Mouse (Mus musculus): Measurements from ENCODE around the gene Tnnt3. TPM values are rescaled to one million over a fixed set of nuclear protein-coding genes. Genes with fewer than 3 reads are reported as not detected.

The Tnnt3 gene
- total RNA-seq, 2 experiments from 2014 or later = 1.2 to 1.4 TPM

DNA sequence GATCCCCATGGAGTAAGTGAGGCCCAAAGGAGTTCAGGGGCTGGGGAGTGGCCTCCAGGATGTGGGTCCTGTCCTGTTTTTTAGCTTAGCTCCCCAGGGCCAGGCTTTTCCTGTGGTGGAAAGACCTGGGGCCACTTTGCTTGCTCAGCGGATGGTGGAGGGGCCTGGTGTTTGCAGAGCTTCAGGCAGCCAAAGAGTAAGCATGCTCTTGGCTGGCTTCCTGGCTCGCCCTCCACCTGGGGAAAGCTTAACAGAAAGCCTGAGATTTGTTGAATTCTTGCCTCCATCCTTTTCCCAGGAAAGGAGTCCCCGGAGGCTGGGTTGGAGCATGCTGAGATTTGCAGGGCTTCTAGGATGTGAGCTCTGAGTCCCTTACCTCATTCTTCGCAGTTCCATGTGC lies 36.5 kb downstream of the Tnnt3 start:
- intact Hi-C loops (cut with DNase I) = loop anchor here (5.0 kb wide), 2 partner anchors 93 to 137 kb away; partner anchors contain the start of gene Tnni2
- no peak for DNase-seq

DNA sequence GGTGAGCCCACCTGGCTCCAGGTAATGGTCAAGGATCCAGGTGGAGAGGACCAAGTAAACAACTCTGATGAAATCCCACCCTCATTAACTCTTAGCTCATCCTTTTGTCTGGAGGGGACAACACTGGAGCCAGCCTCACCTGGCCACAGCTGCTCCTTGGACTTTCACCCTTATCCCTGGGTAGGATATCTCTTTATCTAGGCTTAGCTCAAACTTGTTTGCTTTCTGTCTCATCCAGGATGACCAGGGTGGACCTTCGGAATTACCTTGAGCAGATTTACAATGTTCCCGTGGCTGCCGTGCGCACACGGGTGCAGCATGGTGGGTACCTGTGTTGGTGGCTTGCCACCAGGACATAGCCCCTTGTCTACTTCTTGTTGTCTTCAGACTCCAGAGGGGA lies 37.2 kb downstream of the Tnnt3 start:
- intact Hi-C loops (cut with DNase I) = loop anchor here (5.0 kb wide), 2 partner anchors 94 to 136 kb away; partner anchors contain the start of gene Tnni2
- DNase-seq = no peak

DNA sequence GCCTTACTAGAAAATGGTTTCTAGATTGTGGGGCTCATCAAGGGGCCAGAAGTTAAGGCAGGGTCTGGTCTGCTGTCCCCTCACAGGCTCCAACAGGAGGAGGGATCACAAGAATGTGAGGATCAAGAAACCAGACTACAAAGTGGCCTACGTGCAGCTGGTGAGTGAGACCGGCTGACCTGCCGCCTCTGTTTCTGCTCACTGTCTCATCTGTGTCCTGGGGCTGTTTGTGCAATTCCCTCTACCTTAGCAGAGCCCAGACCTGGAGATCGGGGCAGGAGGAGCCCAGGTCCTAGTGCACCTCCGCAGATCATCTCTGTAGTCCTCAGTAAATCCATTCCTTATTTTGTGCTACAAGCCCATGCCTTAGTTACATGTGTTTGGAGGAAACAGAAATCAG lies 38.5 kb downstream of the Tnnt3 start:
- no peak for DNase-seq
- intact Hi-C loops (cut with DNase I) = loop anchor here (5.0 kb wide), 2 partner anchors 95 to 135 kb away; partner anchors contain the start of gene Tnni2

DNA sequence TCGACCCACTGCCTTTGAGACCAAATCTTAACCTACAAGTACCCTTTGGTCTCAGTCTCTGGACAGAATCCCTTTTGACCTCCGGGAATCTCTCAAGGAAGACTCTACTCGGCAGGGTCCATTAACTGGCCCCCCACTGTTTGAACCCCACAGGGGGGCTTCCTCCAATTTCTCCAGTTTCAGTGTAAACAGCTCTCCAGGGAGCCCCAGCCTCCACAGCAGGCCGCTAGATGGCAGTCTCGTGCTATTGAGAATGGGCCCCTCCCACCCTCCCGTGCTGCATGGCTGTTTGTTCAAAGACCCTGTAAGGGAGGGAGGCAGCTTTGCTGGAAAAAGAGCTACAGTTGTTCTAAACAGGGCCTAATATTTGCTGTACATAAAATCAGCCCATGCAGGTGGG lies 39.2 kb downstream of the Tnnt3 start:
- DNase-seq = peak; percentile 77 to 86

DNA sequence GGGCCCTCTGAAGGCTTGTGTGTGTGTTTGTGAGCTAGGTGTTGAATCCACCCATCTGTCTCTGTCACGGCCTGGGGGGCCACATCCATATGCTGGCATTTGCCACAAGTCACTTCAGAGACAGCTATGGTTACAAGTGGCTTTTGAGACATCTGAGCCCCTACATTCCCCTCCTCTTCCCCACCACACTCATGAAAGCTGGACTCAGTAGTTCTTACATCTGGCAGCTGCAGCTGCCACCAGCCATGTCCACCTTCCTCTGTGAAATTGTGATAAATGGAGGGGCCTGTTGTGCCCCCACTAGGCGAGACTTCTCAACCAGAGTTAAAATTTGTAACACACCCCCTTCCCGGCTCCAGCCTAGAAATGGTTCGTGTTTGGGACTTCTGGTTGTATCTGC lies 39.7 kb downstream of the Tnnt3 start:
- intact Hi-C loops (cut with DNase I) = loop anchor here (1.0 to 5.0 kb wide), 3 partner anchors 42 to 134 kb away; partner anchors contain the start of gene Tnni2
- no peak for DNase-seq

More for the DNA sequence above, 39.2 kb downstream of the Tnnt3 start:
- intact Hi-C loops (cut with DNase I) = loop anchor here (1.0 to 5.0 kb wide), 3 partner anchors 42 to 134 kb away; partner anchors contain the start of gene Tnni2

DNA sequence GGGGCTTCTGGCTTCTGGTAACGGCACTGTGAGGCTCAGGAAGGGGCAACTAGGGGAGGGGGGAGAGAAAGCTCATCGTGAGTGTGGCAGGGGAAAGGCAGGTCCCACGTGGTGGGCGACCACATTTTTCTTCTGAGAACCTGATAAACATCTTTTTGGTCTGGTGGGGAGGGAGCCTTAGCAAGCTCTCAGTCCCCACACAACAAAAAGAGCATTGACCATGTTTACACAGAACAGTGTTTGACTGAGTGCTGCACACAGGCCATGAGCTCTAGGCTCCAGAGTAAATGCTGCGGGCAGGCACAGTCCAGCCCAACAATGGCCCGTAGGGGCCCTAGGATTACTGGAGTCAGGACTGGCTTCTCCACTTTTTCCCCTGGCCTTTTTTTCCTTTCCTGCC lies 40.1 kb downstream of the Tnnt3 start:
- no peak for DNase-seq
- intact Hi-C loops (cut with DNase I) = loop anchor here (1.0 to 5.0 kb wide), 3 partner anchors 42 to 134 kb away; partner anchors contain the start of gene Tnni2

DNA sequence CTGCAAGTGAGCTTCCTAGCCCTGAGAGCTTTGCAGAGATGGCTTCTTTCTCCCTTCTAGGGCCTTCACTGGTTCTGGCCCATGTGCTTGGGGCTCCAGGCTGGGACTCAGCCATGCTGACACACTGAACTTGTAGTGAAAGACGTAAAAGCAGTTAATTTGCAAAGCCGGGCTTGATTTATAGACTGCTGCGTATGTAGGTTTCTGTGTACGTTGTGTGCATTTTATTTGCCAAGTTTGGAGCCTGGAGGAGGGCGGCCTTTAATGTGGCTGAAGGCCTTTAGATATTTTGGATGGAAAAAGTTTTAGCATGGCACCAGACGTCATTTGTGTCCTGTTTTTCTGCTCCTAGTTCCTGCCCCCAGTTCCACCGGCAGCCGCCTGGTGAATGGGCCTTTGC lies 41.2 kb downstream of the Tnnt3 start:
- intact Hi-C loops (cut with DNase I) = loop anchor here (5.0 kb wide), 2 partner anchors 98 to 132 kb away; partner anchors contain the start of gene Tnni2
- DNase-seq = no peak

DNA sequence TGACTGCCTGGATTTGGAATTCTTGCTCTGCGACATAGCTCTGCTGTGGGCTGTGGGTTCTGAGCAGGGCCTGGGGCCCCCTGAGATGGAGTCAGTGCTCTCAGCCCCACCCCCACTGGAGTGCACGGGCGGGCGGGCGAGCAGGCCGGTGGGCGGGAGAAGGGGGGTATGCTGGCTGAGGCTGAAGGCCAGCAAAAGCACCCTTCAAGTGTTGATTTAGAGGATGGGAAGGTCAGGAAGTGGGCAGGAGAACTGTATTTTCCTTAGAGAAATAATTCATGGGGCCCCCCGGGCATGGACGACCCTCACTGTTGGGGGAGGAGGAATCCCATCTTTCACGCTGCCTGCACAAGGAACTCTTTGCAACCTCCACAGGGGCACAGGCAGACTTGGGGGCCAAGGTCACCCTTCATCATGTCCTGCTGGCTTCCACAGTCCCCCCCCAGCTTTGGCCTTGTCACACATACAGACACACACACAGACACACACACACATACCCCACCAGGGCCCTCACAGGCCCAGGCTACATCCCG lies 44.2 kb downstream of the Tnnt3 start:
- no peak for DNase-seq
- intact Hi-C loops (cut with DNase I) = no loop called here

DNA sequence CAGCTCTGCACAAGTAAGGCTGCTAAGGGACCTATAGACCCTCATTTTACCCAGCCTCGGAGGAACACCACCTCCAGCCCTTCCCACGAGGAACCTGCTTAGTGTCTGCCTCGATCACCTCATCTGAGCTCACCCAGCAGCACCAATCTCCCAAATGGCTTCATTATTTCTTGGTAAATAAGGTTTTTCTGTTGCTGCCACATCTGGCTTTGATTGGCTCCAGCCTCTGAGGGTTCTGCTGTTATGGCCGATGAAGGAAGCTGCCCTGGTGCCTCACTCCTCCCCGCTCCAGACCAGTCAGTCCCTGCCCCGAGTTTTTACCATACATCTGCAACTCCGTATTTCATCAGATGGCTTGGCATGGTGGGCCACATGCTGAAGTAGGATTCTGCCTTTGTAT lies 47.3 kb downstream of the Tnnt3 start:
- intact Hi-C loops (cut with DNase I) = no loop called here
- no peak for DNase-seq

DNA sequence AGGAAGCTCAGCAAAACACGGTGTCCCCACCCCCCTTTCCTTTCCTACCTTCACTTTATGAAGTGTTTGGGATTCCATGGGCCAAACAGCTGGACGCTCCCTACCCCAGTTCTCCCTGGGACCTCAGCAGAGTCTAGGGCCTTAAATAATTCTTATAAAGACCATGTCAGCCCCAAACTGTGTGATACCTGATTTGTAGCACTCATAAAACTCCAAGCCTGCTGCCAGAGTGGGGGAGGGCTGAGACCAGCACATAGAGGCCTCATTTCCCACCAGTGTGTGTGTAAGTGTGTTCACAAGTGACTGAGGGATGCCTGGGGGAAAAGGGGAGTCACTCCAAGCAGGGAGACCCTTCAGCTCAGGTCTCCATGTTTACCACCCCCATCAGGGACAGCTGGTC lies 49.2 kb downstream of the Tnnt3 start:
- no peak for DNase-seq
- intact Hi-C loops (cut with DNase I) = no loop called here

DNA sequence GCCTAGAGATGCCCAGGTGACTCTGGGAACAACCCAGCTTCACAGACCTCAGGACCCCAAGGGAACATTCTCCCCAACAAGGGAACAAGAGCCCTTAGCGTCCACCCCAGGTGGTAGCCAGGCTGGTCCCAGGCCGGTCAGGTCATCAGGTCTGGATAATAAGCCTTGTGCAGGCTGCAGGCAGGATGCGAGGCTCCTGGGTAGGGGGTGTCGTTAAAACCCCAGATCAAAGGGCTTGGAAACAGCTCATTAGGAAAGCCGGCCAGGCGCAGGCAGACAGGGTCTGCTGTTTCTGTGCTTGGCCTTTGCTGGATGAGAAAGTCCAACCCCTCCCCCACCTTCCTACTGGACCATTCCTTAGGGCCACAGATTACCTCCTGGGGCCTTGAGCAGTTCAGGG lies 50.1 kb downstream of the Tnnt3 start:
- no peak for DNase-seq
- intact Hi-C loops (cut with DNase I) = no loop called here

DNA sequence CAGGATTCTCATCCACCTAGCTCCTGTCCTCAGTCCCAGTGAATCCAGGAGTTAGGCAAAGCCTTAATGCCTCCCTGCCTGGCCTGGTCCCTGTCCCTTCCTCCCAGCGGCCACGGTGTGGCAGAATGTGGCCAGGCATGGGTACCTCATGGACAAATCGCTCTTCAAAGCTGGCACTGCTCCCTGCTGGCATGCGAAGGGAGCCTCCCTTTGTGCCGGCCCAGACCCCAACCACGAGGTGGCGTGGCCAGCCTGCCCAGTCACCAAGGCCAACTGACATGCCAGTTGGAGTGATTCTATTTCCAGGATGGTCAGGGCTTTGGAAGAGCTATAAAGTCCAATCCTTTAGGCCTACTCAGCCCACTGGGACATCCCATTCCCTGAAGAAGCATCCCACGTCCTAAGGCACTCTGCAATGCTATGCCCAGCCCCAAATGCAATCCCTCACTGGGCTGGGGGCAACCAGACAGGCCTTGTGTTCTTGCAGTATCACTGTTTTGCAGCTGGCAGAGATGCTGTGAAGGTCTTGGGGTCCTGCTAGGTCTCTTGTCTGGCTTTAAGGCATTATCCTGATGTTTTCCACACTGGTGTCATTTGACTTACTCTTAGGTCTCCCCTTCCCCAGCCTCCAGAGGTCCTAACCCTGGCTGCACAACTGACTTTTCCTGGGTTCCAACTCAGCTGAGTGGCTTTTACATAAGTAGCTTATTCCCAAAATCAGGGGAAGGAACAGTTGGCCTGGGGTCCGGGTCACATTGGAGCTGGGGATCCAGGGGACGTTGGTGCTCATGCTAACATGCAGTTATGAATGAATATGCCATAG lies 51.5 kb downstream of the Tnnt3 start:
- intact Hi-C loops (cut with DNase I) = no loop called here
- peak; percentile 41 to 68 for DNase-seq

DNA sequence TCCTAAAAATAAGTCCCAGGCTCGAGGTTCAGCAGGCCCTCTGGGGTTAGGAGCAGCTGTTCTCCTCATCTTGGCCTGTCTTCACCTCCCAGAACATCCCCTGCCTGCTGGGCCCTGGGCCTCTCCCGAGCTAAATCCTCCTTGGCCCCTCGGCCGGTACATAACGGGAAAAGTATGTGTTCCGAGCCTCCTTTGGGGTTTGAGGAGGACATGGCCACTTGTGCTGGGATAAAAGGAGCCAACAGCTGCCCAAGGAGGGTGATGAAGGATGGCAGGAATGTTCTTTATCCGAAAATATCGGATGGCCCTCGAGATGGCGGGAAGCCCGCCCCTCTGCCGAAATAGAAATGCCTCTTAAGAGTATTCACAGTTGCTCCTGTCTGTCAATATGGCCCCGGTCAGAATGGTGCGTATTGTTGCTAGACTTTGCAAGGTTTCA lies 52.3 kb downstream of the Tnnt3 start:
- intact Hi-C loops (cut with DNase I) = no loop called here
- DNase-seq = peak; percentile 40 to 44

DNA sequence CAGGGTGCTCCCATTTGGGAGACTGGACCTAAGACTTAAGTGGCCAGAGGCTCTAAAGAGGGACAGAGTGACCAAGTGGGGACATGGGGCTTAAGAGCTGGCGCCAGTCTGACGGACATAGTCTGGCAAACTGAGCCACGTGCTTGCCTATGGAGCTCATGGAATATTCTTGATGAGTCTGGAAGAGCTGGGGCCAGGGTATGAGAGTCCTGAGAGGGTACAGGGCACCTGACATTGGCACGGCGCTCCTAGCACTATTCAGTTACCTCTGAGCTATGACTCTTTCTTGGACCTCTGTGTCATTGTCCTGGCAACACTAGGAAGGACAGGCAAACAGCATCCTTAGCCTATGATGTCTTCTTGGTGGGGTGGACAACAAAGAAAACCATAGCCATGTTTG lies 53.1 kb downstream of the Tnnt3 start:
- intact Hi-C loops (cut with DNase I) = no loop called here

DNA sequence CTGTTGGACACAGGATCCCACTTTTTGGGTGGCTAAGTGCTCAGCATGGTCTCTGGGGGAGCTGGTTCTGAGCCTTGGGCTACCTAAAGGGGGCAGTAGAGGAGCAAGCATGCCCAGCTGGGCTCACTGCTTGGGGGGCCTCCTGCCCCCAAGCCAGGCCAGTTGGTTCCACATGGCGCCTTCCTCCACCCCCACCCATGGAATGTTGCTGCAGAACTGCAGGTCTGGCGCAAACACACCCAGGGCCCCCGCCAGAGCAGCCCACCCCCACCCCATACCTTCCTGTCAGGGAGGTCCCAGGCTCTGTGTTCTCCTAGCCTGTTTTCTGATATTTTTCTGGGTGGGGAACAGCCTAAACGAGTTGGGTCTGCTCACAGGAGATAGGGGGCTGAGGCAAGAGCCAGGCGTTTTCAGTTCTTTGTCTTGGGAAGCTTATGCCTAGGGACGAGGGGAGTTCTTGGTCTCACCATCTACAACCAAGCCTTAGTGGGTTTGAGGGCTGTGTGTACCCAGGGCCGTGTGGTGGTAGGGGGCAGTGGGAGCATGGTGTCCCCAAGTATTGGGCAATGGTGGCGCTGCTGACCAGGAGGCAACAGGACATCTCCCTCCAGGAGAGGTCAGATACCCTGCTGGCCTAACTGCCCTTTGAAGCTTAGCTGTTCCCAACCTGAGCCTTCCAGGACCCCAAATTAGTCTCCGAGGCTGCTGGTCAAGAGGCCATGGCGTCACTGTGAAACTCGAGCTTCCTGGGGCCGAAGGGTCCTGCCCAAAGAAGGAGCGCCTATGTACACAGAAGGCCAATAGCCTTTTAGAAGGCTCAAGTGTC lies 54.2 kb downstream of the Tnnt3 start:
- intact Hi-C loops (cut with DNase I) = no loop called here
- DNase-seq = no peak

More for the DNA sequence above, 53.1 kb downstream of the Tnnt3 start:
- no peak for DNase-seq

DNA sequence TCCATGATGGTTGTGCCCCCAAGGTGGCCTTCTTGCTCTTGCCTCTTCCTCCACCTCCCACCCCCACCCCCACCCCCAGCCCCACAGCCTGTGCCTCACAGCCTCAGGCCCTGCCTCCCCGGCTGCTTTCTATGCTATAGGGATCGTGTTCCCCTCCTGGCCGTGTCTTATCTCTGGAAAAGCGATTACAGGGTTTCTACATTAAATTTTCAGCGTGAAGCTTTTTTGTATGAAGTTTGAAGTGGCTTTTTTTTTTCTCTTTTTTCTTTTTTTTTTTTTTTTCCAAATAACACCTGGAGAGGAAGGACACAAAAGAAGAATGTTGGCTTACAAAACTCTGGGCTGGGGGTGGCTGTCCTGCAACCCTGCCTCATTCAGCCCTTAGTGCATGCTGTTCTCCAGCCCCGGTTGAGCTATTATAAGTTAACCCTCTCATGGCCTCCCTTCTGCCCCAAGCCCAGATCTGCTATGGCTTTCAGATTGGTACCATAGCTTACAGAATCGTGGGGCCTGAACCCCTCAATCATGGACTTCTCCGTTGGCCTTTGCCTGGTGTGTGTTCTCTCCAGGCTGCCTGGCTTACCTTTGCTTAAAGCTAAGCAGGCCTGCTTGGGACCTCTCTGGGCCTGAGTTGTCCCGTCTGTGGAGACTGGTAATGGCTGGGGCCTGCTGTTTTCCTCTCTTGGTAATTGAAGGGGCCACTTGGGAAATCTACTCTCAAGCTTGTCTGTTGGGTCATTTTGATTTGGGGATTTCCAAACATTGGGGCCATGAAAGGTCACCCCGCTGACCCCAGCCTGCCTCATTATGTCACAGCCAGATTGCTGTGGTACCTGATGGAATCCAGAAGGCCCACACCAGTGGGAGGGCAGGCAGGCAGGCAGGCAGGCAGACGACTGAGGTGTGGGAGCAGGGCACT lies 55.0 kb downstream of the Tnnt3 start:
- intact Hi-C loops (cut with DNase I) = no loop called here

DNA sequence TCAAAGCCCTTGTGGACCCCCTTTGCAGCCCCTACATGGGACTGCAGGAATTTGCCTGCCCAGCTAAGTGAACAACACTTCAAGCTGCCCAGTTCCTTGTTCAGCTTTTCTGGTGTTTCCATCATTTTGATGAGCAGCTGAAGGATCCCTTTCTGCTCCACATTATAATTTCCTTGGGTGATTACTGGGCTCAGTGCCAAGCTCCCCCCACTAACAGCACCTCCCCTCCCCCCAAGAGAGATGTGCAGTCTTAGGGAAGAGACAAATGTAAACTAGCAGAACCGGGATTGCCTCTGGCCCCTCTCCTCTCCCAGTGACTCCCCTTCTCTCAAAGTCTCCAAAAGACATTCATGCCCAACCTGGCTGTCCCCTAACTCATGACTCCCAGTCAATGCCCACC lies 56.0 kb downstream of the Tnnt3 start:
- intact Hi-C loops (cut with DNase I) = no loop called here
- no peak for DNase-seq

More for the DNA sequence above, 55.0 kb downstream of the Tnnt3 start:
- no peak for DNase-seq

DNA sequence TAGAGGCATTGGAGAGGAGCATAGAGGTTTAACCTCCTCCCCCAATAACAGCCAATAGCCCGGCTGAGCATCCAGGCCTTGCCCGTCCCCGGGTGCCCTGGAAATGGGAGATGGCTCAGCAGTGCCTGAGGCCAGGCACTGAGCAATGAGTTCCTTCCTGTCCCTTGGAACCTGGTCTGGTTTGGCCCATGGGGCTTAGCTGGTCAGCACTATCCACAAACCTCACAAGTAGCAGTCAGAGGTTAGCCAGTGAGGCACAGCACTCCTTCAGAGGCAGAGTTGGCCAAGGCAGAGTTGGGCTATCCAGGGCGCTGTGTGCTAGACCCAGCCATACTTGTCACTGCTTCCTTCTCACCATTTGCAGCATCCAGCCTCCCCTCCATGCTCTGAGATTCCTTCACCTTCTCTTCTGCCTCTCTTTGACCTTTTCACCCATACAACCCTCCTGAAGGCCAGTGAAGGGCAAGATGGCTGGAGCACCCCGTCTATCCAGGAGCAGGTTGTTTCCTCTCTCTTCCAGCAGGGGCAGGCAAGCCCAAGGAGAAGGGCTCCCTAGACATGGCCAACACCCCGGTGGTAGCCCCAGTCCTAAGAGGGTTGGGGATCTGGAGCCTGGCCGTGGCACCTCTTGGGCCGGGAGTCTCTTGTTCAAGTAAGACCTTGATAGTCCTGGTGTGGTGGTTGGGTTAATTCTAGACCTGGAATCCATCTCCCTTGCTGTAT lies 56.9 kb downstream of the Tnnt3 start:
- no peak for DNase-seq
- intact Hi-C loops (cut with DNase I) = no loop called here

DNA sequence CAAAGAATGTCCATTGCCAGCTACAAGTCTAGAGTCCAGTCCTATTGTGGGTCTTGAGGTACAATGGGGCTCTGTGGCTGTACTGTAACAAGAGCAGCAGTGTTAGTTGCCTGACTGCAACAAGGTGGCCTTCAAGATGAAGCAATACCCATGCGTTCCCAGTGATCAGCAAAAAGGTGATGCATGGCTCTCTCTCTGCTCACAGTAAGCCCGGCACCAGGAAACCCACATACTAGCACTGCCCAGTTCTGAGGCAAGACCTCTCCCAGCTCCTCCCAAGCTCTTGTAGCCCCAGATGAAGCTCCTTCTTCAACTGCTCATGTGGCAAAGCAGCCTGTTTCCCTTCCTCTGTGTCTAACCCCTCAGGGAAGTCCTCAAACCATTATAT lies 57.4 kb downstream of the Tnnt3 start:
- intact Hi-C loops (cut with DNase I) = no loop called here
- DNase-seq = no peak

All from heart, postnatal 14 days (tissue).